Mouse (Mus musculus) liver, adult 2 months (tissue): ENCODE measurements around the gene Frmd4a.

Experiments
- CTCF ChIP-seq: fragments of 200-500 bp; IDR thresholded peaks from 2 replicates; pipeline ENCODE4 v1.5.1; 2011; ENCODE audit warnings: low read depth, low read length, control low read depth
- POLR2A ChIP-seq: fragments of 200-500 bp; IDR thresholded peaks from 2 replicates; pipeline ENCODE4 v1.6.1; 2011; ENCODE audit warnings: low read length, control low read depth; ENCODE audit not compliant: insufficient read depth; ENCODE audit errors: extremely low read depth

GRCm38 (mm10) chr2:4587685-4588409 lies 570.3 kb downstream of the Frmd4a start:
- TF ChIP-seq POLR2A (no peak), CTCF (no peak)
